Mouse (Mus musculus): Measurements from ENCODE around the gene Mpi.

DNA sequence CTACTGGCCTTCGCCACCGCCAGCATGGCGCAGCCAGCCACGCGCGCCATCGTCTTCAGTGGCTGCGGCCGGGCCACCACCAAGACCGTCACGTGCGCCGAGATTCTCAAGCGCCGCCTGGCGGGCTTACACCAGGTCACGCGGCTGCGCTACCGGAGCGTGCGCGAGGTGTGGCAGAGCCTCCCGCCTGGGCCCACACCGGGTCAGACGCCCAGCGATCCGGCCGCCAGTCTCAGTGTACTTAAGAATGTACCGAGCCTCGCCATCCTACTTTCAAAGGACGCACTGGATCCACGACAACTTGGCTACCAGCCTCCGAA lies 48.2 kb downstream of the Mpi start:
- no peak for TF ChIP-seq CTCF (IDR thresholded peaks at IDR 0.05; ENCODE audit: extremely low read depth, insufficient read depth, low read length)
- TF ChIP-seq POLR2A (IDR thresholded peaks at IDR 0.05; ENCODE audit: extremely low read depth, insufficient read depth, low read length): no peak

Data from cortical plate, adult 2 months (tissue).